Mouse (Mus musculus) cerebellum, postnatal 36 days (tissue): ENCODE data around the gene Ryr2.
"Not testable (repeated sequence)": the region's sequence is repeated elsewhere in the genome, so short reads cannot be mapped to it uniquely, and the experiment has no call there.

Source experiments
- DNase-seq, 2 experiments: peaks; one replicate each; pipeline ENCODE4 v3.0.0; 2021 to 2022; ENCODE audit warnings: mixed read lengths in 2 of 2

Ryr2 gene

DNA sequence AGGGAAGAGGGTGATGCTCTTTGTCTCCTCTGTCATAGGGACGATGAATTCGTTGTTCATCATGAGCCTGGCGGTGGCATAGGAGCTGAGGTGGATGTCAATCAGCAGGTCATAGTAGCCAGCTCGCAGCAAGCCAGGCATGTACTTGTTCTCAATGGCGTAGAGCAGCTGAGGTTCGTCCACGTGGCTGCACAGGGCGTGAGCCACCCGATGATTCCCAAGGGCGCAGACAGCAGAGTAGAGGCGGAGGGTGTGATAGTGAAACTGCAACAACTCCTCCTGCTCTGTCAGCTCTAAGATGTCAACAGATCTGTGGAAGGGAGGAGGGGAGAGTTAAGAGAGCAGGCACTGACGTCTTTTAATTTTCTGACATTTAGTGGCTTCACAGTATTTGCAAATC lies 368.5 kb downstream of the Ryr2 start:
- no peak for DNase-seq

DNA sequence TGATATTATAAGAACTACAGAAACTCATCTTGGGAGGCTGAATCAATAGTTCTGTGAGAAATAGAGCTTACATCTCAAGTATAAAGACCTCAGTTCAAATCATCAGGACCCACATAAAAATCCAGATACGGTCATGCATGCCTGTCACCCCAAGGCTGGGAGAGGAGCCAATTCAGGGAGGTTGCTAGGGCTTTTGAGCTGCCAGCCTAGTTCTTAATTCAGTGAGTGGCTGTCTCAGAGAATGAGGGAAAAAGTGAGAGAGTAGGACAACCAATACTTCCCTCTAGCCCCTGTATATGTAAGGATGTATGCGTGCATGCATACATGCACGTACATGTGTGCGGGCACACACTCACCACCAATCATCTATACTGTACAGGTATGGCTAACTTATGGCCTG lies 390.5 kb downstream of the Ryr2 start:
- no peak for DNase-seq

DNA sequence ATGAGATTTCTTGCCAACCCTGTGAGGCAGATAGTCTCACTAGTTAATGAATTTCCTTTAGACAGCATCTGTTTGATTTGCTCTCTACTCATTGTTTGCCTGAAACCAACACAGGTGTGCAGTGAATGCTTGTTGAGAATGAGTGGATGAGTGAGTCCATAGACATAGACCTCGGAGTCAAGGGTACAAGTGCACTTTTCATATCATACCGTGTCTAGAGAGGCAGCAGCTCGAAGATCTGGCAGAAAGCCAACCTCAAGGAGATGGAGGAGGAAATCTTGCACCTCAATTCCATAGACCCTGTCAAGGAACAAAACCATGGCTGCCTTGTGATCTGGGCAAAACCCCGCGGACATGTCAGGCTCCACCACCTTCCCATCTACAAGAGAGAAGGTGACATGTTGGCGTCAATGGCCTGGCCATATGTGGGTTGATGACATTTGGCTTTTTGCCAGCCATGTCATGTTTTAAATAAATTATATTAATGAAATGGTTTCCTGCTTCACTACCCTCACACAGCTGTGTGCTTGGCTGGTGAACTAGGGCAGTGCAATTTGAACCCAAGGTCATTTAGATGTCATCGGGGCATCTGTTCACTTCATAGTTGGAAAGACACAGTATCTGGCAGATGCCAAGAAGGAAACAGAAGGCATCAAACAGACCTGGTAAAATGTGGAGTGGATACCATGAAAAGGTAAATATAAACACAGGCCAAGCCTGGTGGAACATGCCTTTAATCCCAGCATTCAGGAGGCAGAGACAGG lies 396.9 kb downstream of the Ryr2 start:
- peak; percentile 18 to 31 for DNase-seq

DNA sequence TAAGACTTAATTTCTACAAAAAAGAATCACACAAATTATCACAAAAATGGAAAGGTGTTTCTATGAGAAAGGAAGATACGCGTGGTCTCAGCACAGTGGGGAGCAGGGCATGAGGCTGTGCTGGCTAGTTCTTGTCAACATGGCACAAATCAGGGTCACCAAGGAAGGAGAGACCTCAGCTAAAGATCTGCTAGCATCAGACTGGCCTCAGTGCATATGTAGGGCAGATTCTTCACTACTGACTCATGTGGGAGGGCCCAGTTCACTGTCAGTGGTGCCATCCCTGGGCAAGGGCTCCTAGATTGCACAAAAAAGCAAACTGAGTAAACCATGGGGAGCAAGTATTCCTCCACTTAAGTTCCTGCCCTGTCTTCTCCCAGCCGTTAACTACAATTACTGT lies 405.0 kb downstream of the Ryr2 start:
- no peak for DNase-seq

DNA sequence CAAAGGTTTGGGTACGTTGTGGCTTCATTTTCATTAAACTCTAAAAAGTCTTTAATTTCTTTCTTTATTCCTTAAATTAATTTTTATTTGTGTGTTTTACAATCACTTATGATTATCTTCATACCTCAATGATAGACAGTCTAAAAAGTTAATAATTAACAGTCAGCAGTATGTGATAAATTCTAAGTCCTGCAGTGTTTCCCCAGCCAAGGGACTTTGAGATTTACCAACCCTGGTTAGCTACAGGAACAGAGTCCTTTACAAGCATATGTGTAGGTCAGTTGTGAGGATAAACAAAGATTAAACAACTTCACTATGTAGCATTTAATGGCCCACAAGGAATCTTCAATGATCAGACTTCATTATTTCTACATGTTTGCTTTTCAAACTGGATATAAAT lies 410.2 kb downstream of the Ryr2 start:
- DNase-seq = no peak

DNA sequence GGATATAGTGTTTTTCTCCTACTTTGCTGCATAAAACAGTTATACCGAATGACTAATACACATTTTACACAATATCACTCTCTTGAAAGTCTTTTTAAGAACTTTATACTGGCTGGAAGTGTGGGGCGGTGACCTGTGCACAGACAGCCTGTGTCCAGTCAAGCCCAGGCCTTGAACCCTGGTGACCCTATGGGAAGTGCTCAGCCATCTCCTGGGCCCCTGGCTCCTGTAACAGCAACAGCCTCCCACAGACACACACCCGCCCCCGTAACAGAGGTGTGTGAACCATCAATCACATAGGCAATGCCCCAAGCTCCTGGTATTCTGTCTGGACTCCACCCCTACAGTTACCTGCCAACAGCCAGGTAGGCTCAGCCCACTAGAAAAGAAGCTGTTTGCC lies 424.9 kb downstream of the Ryr2 start:
- no peak for DNase-seq

DNA sequence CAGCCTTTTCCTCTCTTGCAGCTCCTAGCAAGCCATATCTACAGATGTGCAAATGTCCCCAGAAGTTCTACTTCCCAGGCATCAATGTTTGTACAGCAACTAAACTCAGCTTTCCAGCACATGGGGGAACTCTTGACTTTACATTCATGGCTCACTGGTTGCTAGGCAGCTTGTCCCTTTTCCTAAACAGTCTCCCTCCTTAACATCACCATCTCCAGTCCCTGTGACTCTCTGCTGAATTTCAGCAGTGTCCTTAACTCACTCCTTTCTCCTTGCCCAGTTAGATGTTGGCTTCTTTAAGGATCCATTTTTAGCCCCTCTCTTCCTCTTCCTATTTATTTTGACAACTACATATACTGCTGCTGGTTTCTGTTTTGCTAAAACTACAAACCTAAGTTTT lies 443.9 kb downstream of the Ryr2 start:
- DNase-seq = no peak

DNA sequence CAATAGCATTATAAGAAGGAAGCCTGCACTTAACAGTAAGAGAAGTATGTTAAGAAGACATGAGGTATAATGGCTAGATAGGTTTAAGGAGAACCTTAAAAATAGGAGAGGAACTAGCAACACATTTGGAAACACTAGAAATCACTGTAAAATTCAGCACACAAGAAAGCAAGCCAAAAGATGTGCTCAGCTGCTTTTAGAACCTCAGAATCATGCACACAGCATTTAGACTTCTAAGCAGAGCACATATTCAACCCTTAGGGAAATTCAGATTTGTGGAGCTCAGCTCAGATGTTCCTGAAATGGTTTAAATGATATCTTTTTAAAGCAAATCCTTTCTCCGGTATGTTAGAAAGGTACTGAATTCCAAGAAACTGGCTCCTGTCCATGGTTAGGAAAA lies 461.9 kb downstream of the Ryr2 start:
- no peak for DNase-seq

DNA sequence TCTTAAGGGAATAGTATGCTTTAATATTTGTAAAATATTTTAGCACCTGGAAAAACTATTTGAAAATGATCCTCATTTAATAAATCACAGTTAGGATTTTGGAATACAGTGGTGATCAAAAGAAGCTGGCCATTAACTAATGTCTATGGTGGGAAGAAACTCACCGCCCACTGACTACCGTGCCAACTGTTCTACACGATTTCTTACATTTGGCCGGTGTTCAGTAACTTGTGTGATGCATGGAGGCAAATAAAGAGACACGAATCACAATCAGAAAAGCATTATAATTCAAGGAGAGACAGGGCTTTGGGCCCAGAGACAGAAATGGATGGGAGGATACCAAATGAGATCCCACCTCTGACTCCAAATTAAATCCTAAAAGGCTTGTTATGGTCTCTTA lies 470.4 kb downstream of the Ryr2 start:
- DNase-seq = no peak

DNA sequence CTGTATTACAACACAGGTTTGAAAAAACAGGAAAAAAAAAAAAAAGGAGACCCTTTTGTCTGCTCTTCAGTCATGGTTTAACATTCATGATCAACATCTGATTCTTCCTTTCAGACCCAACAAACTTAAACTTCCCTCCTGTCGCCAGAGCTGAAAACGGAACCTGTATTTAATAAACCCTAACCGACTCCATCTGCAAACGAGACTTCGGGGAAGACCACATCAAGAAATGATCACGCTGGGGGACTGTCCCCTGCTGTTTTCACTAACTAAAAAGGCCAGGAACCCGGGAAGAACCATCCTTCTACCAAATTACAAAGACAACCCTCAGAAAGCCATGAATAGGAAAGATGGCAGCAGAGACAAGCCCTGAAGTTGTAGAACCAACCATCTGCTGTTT lies 482.2 kb downstream of the Ryr2 start:
- DNase-seq = no peak

DNA sequence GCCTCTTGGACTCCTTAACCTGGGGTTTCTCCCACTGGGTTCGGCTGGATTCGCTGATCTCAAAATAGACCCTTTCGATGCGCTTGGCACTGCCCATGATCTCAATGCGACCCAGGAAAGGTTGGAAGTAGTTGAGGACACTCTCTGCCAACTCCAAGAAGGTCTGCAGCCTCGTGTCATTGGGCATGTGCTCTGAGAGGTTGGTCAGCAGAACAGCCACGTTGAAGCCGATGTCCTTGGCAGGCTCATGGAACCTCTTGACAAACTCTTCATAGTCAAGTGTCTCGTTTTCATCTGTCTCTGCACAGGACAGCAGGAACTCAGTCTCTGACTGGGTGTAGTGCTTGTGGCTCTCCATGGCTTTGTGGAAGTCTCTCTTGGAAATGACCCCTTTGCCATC lies 511.3 kb downstream of the Ryr2 start:
- DNase-seq = no peak

DNA sequence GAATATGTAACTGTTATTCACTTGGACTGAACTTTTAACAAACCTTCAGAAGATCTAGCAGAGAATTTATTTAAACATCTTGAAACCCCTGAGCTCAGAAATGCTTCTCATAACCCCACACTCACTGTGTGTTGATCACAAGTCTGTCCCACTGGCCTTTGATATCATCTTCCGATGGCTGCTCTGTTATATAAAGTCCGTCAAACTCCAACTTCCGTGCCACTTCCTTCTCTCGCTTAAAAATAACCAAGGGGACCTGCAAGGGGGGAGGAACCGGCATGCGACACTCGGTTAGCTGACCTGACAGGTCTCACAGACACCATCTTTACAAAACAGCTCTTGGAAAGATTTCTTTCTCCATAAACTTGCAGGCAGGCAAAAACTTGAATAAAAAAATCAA lies 521.5 kb downstream of the Ryr2 start:
- no peak for DNase-seq

DNA sequence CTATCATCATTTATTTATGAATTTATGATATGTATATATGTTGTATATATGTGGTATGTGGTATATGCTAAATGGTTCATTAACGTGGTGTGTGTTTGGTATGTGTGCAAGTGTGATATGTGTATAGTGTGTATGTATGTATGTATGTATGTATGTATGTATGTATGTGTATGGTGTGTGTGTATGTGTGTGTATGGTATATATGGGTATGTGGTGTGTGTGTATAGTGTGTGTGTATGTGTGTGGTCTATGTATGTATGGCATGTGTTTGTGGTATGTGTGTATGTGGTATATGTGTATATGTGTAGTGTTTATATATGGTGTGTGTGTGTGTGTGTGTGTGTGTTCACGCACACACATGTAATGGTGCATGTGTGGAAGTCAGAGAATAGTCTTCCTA lies 534.2 kb downstream of the Ryr2 start:
- DNase-seq = no peak

DNA sequence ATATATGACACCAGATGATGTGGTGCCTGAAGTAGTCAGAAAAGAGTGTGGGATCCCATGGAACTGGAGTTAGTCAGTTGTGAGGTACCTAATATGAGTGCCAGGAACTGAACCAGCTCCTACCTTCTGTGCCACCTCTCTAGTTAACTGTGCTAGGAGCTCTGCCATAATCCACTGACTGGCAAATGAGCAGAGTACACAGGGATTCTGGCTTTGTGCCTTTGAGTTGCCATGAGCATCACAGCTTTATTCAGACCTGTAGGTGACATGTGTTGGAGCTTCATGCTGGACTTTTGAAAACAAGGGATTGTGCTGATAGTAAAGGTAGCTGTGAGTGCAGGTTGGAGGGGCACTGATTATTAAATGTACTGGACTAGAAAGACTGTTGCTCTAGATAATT lies 539.4 kb downstream of the Ryr2 start:
- peak in 1 of 2 experiments; percentile 16 for DNase-seq

DNA sequence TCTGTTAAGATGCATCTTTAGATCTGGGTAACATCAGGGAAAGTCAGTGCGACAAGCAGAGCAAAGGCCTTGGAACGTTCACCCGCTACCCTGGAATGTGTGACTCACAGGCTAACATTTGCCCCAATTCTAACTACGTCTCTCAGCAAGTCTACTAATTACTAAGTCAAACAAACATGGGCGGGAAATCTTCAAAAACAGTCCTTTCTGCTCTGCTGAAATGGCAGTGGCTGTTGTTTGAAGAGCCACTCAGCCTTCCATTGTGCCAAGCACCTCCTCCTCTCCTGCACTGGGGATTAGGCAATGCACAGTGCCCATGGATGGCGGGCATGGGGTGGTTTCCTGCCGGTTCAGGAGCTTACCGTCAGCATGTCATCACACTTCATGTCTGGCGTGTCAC lies 540.3 kb downstream of the Ryr2 start:
- no peak for DNase-seq

DNA sequence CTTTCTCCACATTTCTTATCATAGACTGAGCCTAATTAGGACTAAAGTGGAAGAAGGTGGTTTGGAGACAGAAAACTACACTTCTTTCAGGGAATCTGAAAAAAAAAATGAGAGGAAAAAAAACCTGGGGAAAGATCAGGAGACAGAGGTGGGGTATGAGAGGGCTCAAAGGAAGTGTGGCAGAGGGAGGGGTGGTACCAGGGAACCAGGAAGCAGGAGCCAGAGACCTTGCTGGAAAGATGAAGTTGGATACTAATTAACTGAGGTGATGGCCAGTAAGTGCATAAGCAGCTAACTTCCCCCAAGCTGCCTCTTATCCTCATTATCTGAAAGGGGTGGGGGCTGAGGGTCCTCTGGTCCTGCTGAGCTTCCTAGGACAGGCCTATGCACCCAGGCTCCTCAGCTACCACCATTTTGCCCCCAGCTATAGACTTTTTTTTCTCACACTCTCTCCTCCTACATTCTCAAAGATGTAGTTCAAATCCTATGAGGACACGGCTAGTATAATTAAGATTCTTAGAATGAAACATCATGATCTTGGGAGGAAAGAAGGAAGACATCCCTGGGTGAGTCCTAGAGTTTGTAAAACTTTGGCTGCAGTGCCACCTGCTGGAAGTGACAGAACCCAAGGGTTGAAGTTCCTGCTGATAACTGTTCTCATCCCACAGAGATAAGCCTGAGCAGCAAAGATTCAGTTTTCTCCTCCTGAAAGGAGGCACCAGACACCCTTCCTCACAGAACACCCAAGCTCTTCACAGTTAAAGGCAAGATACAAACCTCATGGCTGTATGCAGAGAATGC lies 543.3 kb downstream of the Ryr2 start:
- DNase-seq = peak; percentile 51 to 56

DNA sequence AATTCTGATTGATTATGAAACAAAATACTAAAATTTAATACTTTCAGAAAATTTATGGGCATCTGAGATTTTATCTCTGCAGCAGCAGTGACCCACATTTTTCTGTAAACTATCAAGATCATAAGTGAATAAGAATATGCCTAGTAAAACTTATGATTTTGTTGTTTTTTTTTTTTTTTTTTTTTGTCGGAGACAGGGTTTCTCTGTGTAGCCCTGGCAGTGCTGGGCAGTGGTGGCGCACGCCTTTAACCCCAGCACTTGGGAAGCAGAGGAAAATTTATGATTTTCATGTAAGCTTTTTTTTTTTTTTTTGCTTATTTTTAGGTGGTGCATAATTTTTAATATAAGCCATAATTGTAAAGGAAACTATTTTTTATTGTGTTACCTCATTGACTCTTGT lies 557.1 kb downstream of the Ryr2 start:
- no peak for DNase-seq

DNA sequence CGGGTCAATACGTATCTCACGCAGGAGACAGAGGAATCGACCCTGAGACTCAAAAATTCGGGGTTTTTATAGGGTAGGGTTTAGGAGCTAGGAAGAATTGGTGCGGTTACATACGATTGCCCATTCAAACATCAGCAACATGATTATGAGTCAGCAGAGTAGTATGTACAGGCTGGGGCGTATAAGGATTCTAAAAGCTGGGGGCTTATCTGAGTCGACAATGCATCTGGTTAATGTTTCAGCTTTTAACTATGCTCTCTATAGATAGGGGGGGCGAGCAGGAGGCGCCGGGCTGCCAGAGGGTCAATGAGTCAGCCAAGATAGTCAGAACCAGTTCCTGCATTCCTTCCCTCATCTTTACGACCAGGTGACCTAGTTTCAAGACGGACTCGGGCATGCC lies 557.6 kb downstream of the Ryr2 start:
- not testable (repeated sequence) for DNase-seq

DNA sequence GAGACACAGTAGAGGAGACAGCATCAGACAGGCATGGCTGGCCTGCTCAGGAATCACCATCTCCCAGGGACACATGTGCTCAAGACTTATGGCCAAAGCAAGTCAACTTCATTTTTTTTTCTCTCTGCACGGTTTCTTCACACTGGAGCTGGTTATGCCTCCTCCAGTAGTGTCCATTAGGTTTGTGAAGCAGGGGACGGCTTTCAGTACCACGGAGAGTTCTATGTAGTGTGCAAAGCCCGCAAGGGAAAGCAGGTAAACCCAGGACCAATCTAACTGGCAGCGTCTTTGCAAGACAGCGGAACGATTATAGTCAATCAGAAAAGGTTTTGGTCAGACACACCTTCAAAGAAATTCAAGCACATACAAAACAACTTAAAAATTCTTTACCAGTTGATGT lies 560.9 kb downstream of the Ryr2 start:
- no peak for DNase-seq

DNA sequence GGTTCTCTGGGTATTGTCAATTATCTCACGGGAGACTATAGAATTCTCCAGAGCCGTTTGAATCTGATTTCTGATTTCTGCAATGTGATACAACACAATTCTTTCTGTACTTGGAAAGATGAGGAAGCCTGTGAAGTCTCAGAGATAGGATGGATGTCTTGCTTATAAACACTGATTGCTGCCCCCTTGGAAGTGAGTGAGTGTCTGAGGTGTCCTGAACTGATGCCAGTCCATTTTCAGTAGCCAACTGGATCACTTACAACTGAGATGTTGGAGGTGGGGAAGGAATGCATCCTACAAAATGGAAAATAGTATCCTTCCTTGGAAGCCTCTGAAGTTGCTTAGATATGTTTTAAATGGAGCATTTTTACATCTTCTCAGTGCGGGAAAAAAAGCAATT lies 564.2 kb downstream of the Ryr2 start:
- DNase-seq = no peak

DNA sequence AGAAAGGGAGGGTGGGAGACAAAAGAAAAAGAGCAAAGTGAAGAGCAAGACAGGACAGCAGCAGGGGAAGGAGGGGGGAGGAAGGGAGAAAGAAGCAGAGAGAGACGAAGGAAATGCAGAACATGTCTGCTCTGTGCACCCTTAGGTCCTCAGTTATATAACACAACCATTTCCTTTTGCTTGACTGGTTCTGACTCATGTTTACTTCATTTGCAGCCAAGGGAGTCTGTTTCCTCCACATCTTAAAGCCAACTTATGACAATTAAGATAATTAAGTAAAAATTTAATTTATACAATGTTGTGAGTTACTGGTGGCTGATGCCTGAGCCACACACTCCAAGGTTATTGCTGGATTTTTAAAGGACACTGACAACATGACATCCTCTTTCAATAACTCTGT lies 569.9 kb downstream of the Ryr2 start:
- DNase-seq = no peak

DNA sequence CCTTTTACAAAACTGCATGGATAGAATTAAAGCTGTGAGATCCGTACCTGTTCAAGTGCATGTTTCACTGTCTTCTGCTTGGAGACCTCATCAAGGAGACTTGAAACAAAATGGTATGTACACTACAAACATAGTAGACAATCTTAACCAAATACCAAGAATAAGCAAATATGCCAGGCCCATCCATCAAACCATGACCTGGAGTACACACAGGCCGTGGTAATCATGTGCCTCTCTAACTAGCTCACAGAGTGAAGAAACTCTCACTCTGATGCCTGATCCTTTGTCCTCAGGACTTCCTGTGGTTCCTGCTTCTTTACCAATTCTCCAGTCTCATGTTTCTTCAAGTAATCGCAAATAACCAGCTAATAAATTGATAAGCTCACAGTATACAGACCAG lies 570.9 kb downstream of the Ryr2 start:
- no peak for DNase-seq

DNA sequence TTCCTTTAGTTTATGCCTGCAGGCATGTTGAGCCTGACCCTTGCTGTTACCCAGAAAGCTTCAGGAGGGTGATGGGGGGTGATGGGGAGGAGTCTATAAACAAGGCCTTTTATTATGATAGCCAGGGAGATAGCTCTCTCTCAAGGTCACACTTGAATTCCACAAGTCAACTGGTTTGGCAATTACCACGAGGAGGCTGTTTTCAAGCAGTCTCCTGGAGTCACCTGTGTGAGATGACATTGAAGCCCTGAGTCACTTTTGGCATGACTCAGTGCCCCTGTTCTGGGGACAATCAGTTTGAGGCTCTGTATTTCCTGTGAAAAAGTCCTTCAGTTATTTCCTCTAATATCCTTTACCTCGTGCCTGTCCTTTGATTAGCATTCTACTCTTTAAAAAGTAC lies 573.5 kb downstream of the Ryr2 start:
- no peak for DNase-seq

DNA sequence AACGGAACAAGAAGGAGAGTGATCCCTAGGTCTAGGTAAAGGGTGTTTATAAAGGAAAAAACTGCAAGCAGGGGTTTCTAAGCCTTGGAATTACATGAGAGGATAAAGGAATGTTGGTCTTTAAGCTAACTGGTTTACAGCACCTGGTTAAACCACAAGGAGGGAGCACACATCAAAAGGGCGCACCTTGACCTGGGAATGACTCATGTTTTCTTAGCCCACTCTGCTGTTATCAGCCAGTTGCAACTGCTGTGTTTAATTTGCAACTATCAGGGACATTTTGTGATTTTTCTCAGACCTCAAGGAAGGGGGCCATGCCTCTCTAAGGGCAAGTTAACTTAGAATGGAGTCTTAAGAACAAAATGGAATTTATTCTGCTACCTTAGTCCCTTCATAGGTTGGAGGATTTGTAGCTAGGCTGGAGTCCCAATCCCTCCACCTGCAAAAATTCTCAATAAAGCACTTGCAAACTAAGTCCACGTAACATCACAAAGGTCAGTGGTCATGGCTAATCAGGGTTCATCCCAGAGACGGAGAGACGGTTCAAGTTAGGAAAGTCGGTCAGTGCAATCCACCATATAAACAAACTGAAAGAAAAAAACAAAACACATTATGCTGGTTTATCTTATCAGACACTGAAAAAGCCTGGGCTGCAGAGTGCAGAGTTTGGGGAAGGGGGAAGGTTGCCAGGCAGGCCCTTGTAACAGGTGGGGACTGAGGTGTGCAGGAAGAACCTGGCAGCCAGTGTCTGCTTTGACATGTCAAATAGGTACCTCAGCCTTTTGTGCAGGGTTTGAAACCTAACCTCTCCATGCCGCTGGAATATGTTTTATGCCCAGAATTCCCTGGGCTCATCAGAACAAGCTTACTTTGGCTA lies 574.5 kb downstream of the Ryr2 start:
- no peak for DNase-seq
